Comparison of ENCODE assay signal across 8 mouse cellular contexts in genomic region chr1:165460360-165460800, GRCm38 (mm10). TPM values are rescaled to one million over a fixed set of nuclear protein-coding genes. Genes with fewer than 3 reads are reported as not detected.
DNase-seq lines count a peak whose midpoint lies in the region; ATAC-seq and TF ChIP-seq lines count a peak whose summit lies in the region.

TSS of gene Dcaf6 (minus strand) at chr1:165460475.
TSS of gene Mpc2 (plus strand) at chr1:165460637.

- H3K4me3 ChIP-seq in bone marrow macrophage, adult 2 months (ENCODE audit: insufficient read depth, low read length): peak within 1 kb of the TSS; percentile 90
- peak within 1 kb of the TSS; percentile 80 for H3K4me3 ChIP-seq in embryonic fibroblast, embryonic 13.5 days (ENCODE audit: insufficient read depth, low read length)
- H3K4me3 ChIP-seq in kidney, embryonic 14.5 days (ENCODE audit: low read length): peak within 1 kb of the TSS; percentile 96
- H3K4me3 ChIP-seq in limb, embryonic 15.5 days: peak within 1 kb of the TSS; percentile 98

- DNase-seq in A20 (ENCODE audit: low read depth, low spot score): peak; percentile 99
- DNase-seq in heart, adult 9 months (ENCODE audit: low spot score in 2 of 2): peak; percentile 96 to 98
- DNase-seq in monocyte, adult 2 months (ENCODE audit: low read depth in 1 of 2, low spot score in 2 of 2): peak; percentile 98 to 100
- peak; percentile 99 for DNase-seq in spleen, postnatal 36 days (ENCODE audit: low spot score in 2 of 2)

- peak within 1 kb of the TSS; percentile 83 for H3K9ac ChIP-seq in kidney, embryonic 14.5 days (ENCODE audit: low read depth, low read length)
- H3K9ac ChIP-seq in limb, embryonic 15.5 days: peak within 1 kb of the TSS; percentile 79

- WGBS in kidney, embryonic 14.5 days: under 1% methylated on average over 29 of the region's 37 CpGs
- 0% methylated on average over 37 of the region's 37 CpGs for WGBS in limb, embryonic 15.5 days

- peak; percentile 36; the same call in 1 of the 2 replicates for TF ChIP-seq CTCF in bone marrow macrophage, adult 2 months (IDR thresholded peaks at IDR 0.05; ENCODE audit: low read depth, low read length)
- no peak; the same call in 1 of the 2 replicates for TF ChIP-seq CTCF in embryonic fibroblast, embryonic 13.5 days (IDR thresholded peaks at IDR 0.05; ENCODE audit: borderline replicate concordance, insufficient read depth, low read length)

- peak; percentile 26; the same call in 1 of the 2 replicates for TF ChIP-seq POLR2A in bone marrow macrophage, adult 2 months (IDR thresholded peaks at IDR 0.05; ENCODE audit: borderline replicate concordance, low read depth, low read length)
- TF ChIP-seq POLR2A in embryonic fibroblast, embryonic 13.5 days (IDR thresholded peaks at IDR 0.05; ENCODE audit: low read depth, low read length): peak; percentile 85

- peaks cover 2% of the 10 kb centered on the region; the same call in 1 of the 2 replicates for H3K4me1 ChIP-seq in bone marrow macrophage, adult 2 months (ENCODE audit: control insufficient read depth, insufficient read depth, low read length)
- H3K4me1 ChIP-seq in embryonic fibroblast, embryonic 13.5 days (ENCODE audit: control insufficient read depth, insufficient read depth, low read length): no peaks in the 10 kb centered on the region
- H3K4me1 ChIP-seq in kidney, embryonic 14.5 days (ENCODE audit: control insufficient read depth, insufficient read depth, low read length): peaks cover 3% of the 10 kb centered on the region; the same call in 1 of the 2 replicates
- peaks cover 5% of the 10 kb centered on the region; the same call in 1 of the 2 replicates for H3K4me1 ChIP-seq in limb, embryonic 15.5 days

- H3K4me2 ChIP-seq in kidney, embryonic 14.5 days (replicated peaks; ENCODE audit: low read depth, low read length): peak within 1 kb of the TSS; percentile 81
- H3K4me2 ChIP-seq in limb, embryonic 15.5 days: peak within 1 kb of the TSS; percentile 79

- no peaks in the 10 kb centered on the region for H3K36me3 ChIP-seq in kidney, embryonic 14.5 days (ENCODE audit: control insufficient read depth, insufficient read depth, low read length)
- H3K36me3 ChIP-seq in limb, embryonic 15.5 days: no peaks in the 10 kb centered on the region

- no peaks in the 10 kb centered on the region for H3K9me3 ChIP-seq in kidney, embryonic 14.5 days (ENCODE audit: control insufficient read depth, low read length)
- no peaks in the 10 kb centered on the region for H3K9me3 ChIP-seq in limb, embryonic 15.5 days

- H3K27me3 ChIP-seq in kidney, embryonic 14.5 days (ENCODE audit: control insufficient read depth, insufficient read depth, low read length): no peaks in the 10 kb centered on the region
- no peaks in the 10 kb centered on the region for H3K27me3 ChIP-seq in limb, embryonic 15.5 days

- H3K27ac ChIP-seq in bone marrow macrophage, adult 2 months (ENCODE audit: insufficient read depth, low read depth, low read length): peak within 1 kb of the TSS; percentile 96
- peak within 1 kb of the TSS; percentile 88 for H3K27ac ChIP-seq in embryonic fibroblast, embryonic 13.5 days (ENCODE audit: insufficient read depth, low read length)
- peak within 1 kb of the TSS; percentile 96 for H3K27ac ChIP-seq in kidney, embryonic 14.5 days (ENCODE audit: low read depth, low read length)
- H3K27ac ChIP-seq in limb, embryonic 15.5 days: peak within 1 kb of the TSS; percentile 98

- peak; percentile 93 for ATAC-seq in kidney, embryonic 14.5 days (ENCODE audit: low FRiP score, low TSS enrichment)
- ATAC-seq in limb, embryonic 15.5 days (ENCODE audit: insufficient number of reproducible peaks, low FRiP score, low TSS enrichment, low read depth): peak; percentile 94

RNA-seq across cellular contexts. Expression of gene Dcaf6, which starts in this region (rescaled TPM):
- 27.1 and 27.6 TPM in 2 replicates for polyA plus RNA-seq in bone marrow macrophage, adult 2 months (2012; ENCODE audit: insufficient read depth, insufficient read length, missing spikeins)
- polyA plus RNA-seq in embryonic fibroblast, embryonic 13.5 days (2011; ENCODE audit: insufficient read length, low read depth, missing spikeins): 36.3 and 43.2 TPM in 2 replicates
- 11.6 and 18.4 TPM in 2 replicates for polyA plus RNA-seq in kidney, embryonic 14.5 days (2014; fragmentation: Nextera tagmentation; extraction: Ambion mirVana)
- 18.8 and 19.8 TPM in 2 replicates for polyA plus RNA-seq in limb, embryonic 15.5 days (2015; fragmentation: Nextera tagmentation; extraction: Ambion mirVana)

RNA-seq across cellular contexts. Expression of gene Mpc2, which starts in this region (rescaled TPM):
- 86.6 and 102 TPM in 2 replicates for polyA plus RNA-seq in bone marrow macrophage, adult 2 months (2012; ENCODE audit: insufficient read depth, insufficient read length, missing spikeins)
- 38.6 and 55.9 TPM in 2 replicates for polyA plus RNA-seq in embryonic fibroblast, embryonic 13.5 days (2011; ENCODE audit: insufficient read length, low read depth, missing spikeins)
- polyA plus RNA-seq in kidney, embryonic 14.5 days (2014; fragmentation: Nextera tagmentation; extraction: Ambion mirVana): 212 TPM in 2 replicates
- 135 and 146 TPM in 2 replicates for polyA plus RNA-seq in limb, embryonic 15.5 days (2015; fragmentation: Nextera tagmentation; extraction: Ambion mirVana)

Comparison
In these comparisons a context has a peak if more than half of its experiments do, and no peak if none do; other contexts are left out.
1. Peak in every context shown above with its lines: DNase-seq, ATAC-seq, H3K4me3 ChIP-seq and H3K27ac ChIP-seq.